Mouse (Mus musculus): Measurements from ENCODE around the gene 1700020D05Rik. TPM values are rescaled to one million over a fixed set of nuclear protein-coding genes. Genes with fewer than 3 reads are reported as not detected.
A peak's percentile ranks its signal among the peaks of the same experiment; 100 is the strongest.

1700020D05Rik gene
- total and polyA plus RNA-seq, 2 experiments from 2014 or later: not detected

- Histone ChIP-seq H3K9me3 (replicated peaks; ENCODE audit: control insufficient read depth, low read length) (no peaks in the 10 kb centered on the region), H3K27ac (ENCODE audit: low read depth) (no peak overlapping the region), H3K4me3 (ENCODE audit: low read depth, low read length) (no peak overlapping the region), H3K4me1 (ENCODE audit: control insufficient read depth, insufficient read depth) (peaks cover 15% of the 10 kb centered on the region), H3K9ac (replicated peaks; ENCODE audit: low read depth, low read length) (no peak overlapping the region), H3K27me3 (ENCODE audit: control insufficient read depth, insufficient read depth, low read length) (no peaks in the 10 kb centered on the region), H3K36me3 (replicated peaks; ENCODE audit: control insufficient read depth, insufficient read depth, low read length) (no peaks in the 10 kb centered on the region), H3K4me2 (ENCODE audit: low read depth, low read length) (no peak overlapping the region)
- ATAC-seq (ENCODE audit: insufficient read depth, low read depth) (no peak), DNase-seq (ENCODE audit: low spot score) (no peak)
- TF ChIP-seq EP300 (IDR thresholded peaks at IDR 0.05; ENCODE audit: low read depth): no peak
- TF ChIP-seq CTCF (IDR thresholded peaks at IDR 0.05; ENCODE audit: low read depth): no peak
- 91% methylated on average over 7 of the region's 7 CpGs for WGBS
Measured at GRCm38 (mm10) chr19:5515840-5516777, 12.5 kb upstream of the 1700020D05Rik start.

- ATAC-seq (ENCODE audit: insufficient read depth, low read depth) (no peak), DNase-seq (ENCODE audit: low spot score) (no peak)
- H3K36me3 ChIP-seq (replicated peaks; ENCODE audit: control insufficient read depth, insufficient read depth, low read length): no peaks in the 10 kb centered on the region
- TF ChIP-seq CTCF (IDR thresholded peaks at IDR 0.05; ENCODE audit: low read depth): no peak
- TF ChIP-seq EP300 (IDR thresholded peaks at IDR 0.05; ENCODE audit: low read depth): no peak
- H3K9ac ChIP-seq (replicated peaks; ENCODE audit: low read depth, low read length): no peak overlapping the region
- peaks cover 30% of the 10 kb centered on the region for H3K4me1 ChIP-seq (ENCODE audit: control insufficient read depth, insufficient read depth)
- no peak overlapping the region for H3K4me3 ChIP-seq (ENCODE audit: low read depth, low read length)
- no peaks in the 10 kb centered on the region for H3K9me3 ChIP-seq (replicated peaks; ENCODE audit: control insufficient read depth, low read length)
- H3K4me2 ChIP-seq (ENCODE audit: low read depth, low read length): peak overlapping the region; percentile 21
- H3K27ac ChIP-seq (ENCODE audit: low read depth): no peak overlapping the region; the same call in 1 of the 2 replicates
- 77% methylated on average over 3 of the region's 3 CpGs for WGBS
- no peaks in the 10 kb centered on the region for H3K27me3 ChIP-seq (ENCODE audit: control insufficient read depth, insufficient read depth, low read length)
Measured at GRCm38 (mm10) chr19:5513005-5513349, 9.4 kb upstream of the 1700020D05Rik start.

- Histone ChIP-seq H3K9ac (replicated peaks; ENCODE audit: low read depth, low read length) (no peak overlapping the region), H3K36me3 (replicated peaks; ENCODE audit: control insufficient read depth, insufficient read depth, low read length) (no peaks in the 10 kb centered on the region), H3K9me3 (replicated peaks; ENCODE audit: control insufficient read depth, low read length) (no peaks in the 10 kb centered on the region), H3K4me3 (ENCODE audit: low read depth, low read length) (peak overlapping the region; percentile 3; the same call in 1 of the 2 replicates), H3K27ac (ENCODE audit: low read depth) (peak overlapping the region; percentile 20), H3K27me3 (ENCODE audit: control insufficient read depth, insufficient read depth, low read length) (no peaks in the 10 kb centered on the region), H3K4me1 (ENCODE audit: control insufficient read depth, insufficient read depth) (peaks cover 30% of the 10 kb centered on the region), H3K4me2 (ENCODE audit: low read depth, low read length) (peak overlapping the region; percentile 21)
- ATAC-seq (ENCODE audit: insufficient read depth, low read depth) (no peak), DNase-seq (ENCODE audit: low spot score) (no peak)
- 56% methylated on average over 12 of the region's 12 CpGs for WGBS
- TF ChIP-seq EP300 (IDR thresholded peaks at IDR 0.05; ENCODE audit: low read depth) (no peak), CTCF (IDR thresholded peaks at IDR 0.05; ENCODE audit: low read depth) (no peak)
Measured at GRCm38 (mm10) chr19:5512091-5513004, 8.8 kb upstream of the 1700020D05Rik start.

GRCm38 (mm10) chr19:5511074-5511632 lies 7.6 kb upstream of the 1700020D05Rik start:
- peak overlapping the region; percentile 55 for H3K4me3 ChIP-seq (ENCODE audit: low read depth, low read length)
- H3K27me3 ChIP-seq (ENCODE audit: control insufficient read depth, insufficient read depth, low read length): no peaks in the 10 kb centered on the region
- no peaks in the 10 kb centered on the region for H3K36me3 ChIP-seq (replicated peaks; ENCODE audit: control insufficient read depth, insufficient read depth, low read length)
- peaks cover 30% of the 10 kb centered on the region for H3K4me1 ChIP-seq (ENCODE audit: control insufficient read depth, insufficient read depth)
- H3K9me3 ChIP-seq (replicated peaks; ENCODE audit: control insufficient read depth, low read length): no peaks in the 10 kb centered on the region
- ATAC-seq (ENCODE audit: insufficient read depth, low read depth) (no peak), DNase-seq (ENCODE audit: low spot score) (peak; percentile 28)
- no peak for TF ChIP-seq EP300 (IDR thresholded peaks at IDR 0.05; ENCODE audit: low read depth)
- TF ChIP-seq CTCF (IDR thresholded peaks at IDR 0.05; ENCODE audit: low read depth): no peak
- peak overlapping the region; percentile 92 for H3K4me2 ChIP-seq (ENCODE audit: low read depth, low read length)
- 43% methylated on average over 15 of the region's 15 CpGs for WGBS
- peak overlapping the region; percentile 62 for H3K9ac ChIP-seq (replicated peaks; ENCODE audit: low read depth, low read length)
- peak overlapping the region; percentile 59 for H3K27ac ChIP-seq (ENCODE audit: low read depth)

Data from heart, postnatal 0 days (tissue).